Mouse (Mus musculus): ENCODE results near the gene Mmp25. TPM values are rescaled to one million over a fixed set of nuclear protein-coding genes. Genes with fewer than 3 reads are reported as not detected.

Mmp25 gene
- polyA plus RNA-seq, 2 experiments, result 0.76 to 1.0 TPM

DNA sequence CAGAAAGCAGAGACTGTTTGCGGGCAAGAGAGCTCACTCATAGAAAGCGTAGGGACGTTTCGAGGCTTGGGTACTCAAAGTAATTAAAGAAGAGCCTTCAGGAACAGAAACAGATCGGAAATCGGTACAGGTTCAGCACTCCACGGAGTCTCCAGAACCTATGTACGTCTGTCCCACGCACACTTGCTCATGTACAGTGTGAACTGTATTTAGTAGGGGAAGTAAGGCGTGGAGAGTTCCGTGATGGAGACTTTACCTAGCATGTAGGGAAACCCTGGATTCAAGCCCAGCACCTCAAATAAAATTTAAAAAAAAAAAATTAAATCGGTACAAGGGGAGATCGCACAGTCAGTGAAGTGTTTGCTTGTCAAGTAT, 52.2 kb downstream of the Mmp25 start:
- H3K9me3 ChIP-seq (ENCODE audit: control insufficient read depth, low read length), result no peaks in the 10 kb centered on the region
- no peaks in the 10 kb centered on the region for H3K27me3 ChIP-seq (ENCODE audit: control insufficient read depth, insufficient read depth, low read length)
- peak overlapping the region; percentile 43 for H3K4me3 ChIP-seq (replicated peaks; ENCODE audit: low read length)
- 11% methylated on average over 13 of the region's 13 CpGs for WGBS
- peak; percentile 60 for ATAC-seq (ENCODE audit: low FRiP score, low read depth)
- no peak for DNase-seq (ENCODE audit: low spot score)
- peak overlapping the region; percentile 70 for H3K4me2 ChIP-seq (replicated peaks; ENCODE audit: low read depth, low read length, severe bottlenecking)
- TF ChIP-seq POLR2A (IDR thresholded peaks at IDR 0.05; ENCODE audit: borderline replicate concordance, extremely low read depth, insufficient read depth, insufficient read length), result no peak
- peaks cover 5% of the 10 kb centered on the region; the same call in 1 of the 2 replicates for H3K4me1 ChIP-seq (ENCODE audit: control insufficient read depth, insufficient read depth, low read length)
- no peaks in the 10 kb centered on the region for H3K36me3 ChIP-seq (ENCODE audit: control insufficient read depth, insufficient read depth, low read length)
- peak overlapping the region; percentile 81 for H3K27ac ChIP-seq (replicated peaks; ENCODE audit: low read depth, low read length)
- H3K9ac ChIP-seq (ENCODE audit: low read depth, low read length, severe bottlenecking), result peak overlapping the region; percentile 61

DNA sequence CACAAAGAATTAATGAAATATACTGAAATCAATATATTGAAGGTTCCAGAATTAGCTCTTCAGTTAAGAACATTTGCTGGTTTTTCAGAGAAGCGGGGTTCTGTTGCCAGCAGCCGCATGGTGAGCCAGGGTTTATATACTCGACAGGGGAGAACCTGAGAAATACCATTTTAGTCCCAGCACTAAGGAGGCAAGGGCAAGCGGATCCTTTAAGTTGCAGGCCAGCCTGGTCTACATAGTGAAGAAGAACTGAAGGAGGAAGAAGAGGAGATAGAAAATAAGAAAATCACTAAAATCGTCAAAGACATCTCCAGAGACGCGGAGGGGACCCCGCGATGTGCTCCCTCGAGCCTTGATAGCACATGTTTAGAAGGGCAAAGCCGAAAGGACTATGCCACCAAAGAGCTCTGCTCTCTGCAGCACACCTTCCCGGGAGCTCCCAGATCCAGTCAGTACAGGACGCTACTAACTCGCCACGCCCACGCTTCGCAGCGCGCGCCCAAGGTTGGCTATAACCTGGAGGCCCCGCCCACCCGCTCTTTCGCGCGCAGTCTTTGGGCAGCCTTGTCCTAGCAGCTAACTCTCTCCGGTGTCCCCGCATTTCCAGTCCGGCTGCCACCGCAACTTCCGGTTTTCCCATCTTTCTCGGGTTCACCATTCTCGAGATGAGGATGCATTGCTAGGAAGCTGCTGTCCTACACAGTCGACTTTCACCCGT, 52.7 kb downstream of the Mmp25 start:
- peaks cover 5% of the 10 kb centered on the region; the same call in 1 of the 2 replicates for H3K4me1 ChIP-seq (ENCODE audit: control insufficient read depth, insufficient read depth, low read length)
- 7% methylated on average over 34 of the region's 34 CpGs for WGBS
- H3K9ac ChIP-seq (ENCODE audit: low read depth, low read length, severe bottlenecking), result peak overlapping the region; percentile 61
- H3K27me3 ChIP-seq (ENCODE audit: control insufficient read depth, insufficient read depth, low read length), result no peaks in the 10 kb centered on the region
- no peaks in the 10 kb centered on the region for H3K36me3 ChIP-seq (ENCODE audit: control insufficient read depth, insufficient read depth, low read length)
- TF ChIP-seq POLR2A (IDR thresholded peaks at IDR 0.05; ENCODE audit: borderline replicate concordance, extremely low read depth, insufficient read depth, insufficient read length), result peak; percentile 58; the same call in 1 of the 2 replicates
- H3K4me2 ChIP-seq (replicated peaks; ENCODE audit: low read depth, low read length, severe bottlenecking), result peak overlapping the region; percentile 70
- peak overlapping the region; percentile 81 for H3K27ac ChIP-seq (replicated peaks; ENCODE audit: low read depth, low read length)
- DNase-seq (ENCODE audit: low spot score), result peak; percentile 99
- peak; percentile 99 for ATAC-seq (ENCODE audit: low FRiP score, low read depth)
- H3K9me3 ChIP-seq (ENCODE audit: control insufficient read depth, low read length), result no peaks in the 10 kb centered on the region
- peak overlapping the region; percentile 43 for H3K4me3 ChIP-seq (replicated peaks; ENCODE audit: low read length)

DNA sequence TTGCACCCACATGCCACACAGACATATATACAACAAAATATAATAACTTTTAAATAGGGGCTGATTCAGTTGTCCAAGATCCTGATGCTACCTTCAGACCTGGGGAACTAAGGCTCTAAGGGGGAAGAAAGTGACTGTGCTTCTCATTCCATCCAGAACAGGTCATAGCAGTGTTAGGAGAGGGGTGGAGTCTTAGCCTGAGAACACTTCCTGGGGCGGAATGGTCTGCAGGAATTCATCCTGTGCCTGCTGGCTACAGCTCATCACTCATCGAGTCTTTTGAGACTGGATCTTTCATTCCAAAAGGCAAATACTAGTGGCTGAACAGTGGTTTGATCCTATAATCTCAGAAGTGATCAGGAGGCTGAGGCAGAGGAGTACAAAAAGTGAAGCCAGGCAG, 57.8 kb downstream of the Mmp25 start:
- DNase-seq (ENCODE audit: low spot score), result no peak
- WGBS, result 67% methylated on average over 2 of the region's 2 CpGs
- H3K4me3 ChIP-seq (replicated peaks; ENCODE audit: low read length), result no peak overlapping the region
- no peak for TF ChIP-seq POLR2A (IDR thresholded peaks at IDR 0.05; ENCODE audit: borderline replicate concordance, extremely low read depth, insufficient read depth, insufficient read length)
- H3K4me1 ChIP-seq (ENCODE audit: control insufficient read depth, insufficient read depth, low read length), result peaks cover 8% of the 10 kb centered on the region
- no peak for ATAC-seq (ENCODE audit: low FRiP score, low read depth)
- no peak overlapping the region for H3K9ac ChIP-seq (ENCODE audit: low read depth, low read length, severe bottlenecking)
- no peaks in the 10 kb centered on the region for H3K9me3 ChIP-seq (ENCODE audit: control insufficient read depth, low read length)
- peaks cover 10% of the 10 kb centered on the region for H3K36me3 ChIP-seq (ENCODE audit: control insufficient read depth, insufficient read depth, low read length)
- H3K4me2 ChIP-seq (replicated peaks; ENCODE audit: low read depth, low read length, severe bottlenecking), result no peak overlapping the region
- H3K27ac ChIP-seq (replicated peaks; ENCODE audit: low read depth, low read length), result no peak overlapping the region
- H3K27me3 ChIP-seq (ENCODE audit: control insufficient read depth, insufficient read depth, low read length), result no peaks in the 10 kb centered on the region

DNA sequence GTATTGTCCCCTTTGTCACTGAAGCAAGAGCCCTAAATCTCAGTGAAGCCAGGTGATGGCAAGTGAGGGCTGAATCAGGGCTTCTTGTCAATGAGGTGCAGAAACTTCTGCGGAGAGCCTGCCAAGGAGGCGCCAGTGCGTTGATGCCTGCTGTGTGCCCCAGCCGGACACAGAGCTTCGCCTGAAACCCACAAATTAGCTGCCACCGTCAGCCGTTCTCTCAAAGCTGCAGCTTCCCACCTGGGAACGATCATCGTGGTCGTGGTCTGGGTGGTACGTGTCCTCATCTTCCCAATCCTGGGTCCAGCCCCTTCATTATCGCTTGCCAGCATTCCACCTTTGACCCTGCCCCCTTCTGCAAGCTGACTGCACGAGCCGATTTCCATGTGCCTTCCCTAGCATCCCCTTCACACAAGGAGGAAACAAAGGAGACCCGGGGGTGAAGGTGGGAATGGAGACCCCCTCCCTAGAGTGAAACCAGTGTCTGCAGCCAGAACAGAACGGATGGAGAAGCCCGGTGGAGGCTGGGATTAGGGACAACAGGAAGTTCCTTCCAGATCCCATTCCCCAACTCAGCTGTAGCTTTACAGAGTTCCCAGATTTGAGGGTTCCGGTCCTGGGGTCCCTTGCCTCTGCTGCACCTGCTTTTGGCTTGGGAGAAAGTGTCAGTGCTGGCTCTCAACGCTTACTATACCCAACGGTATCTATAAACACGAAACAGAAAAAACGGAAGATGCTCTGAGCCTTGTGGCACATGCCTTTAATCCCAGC, 59.2 kb downstream of the Mmp25 start:
- Histone ChIP-seq H3K4me1 (ENCODE audit: control insufficient read depth, insufficient read depth, low read length) (peaks cover 8% of the 10 kb centered on the region), H3K9ac (ENCODE audit: low read depth, low read length, severe bottlenecking) (peak overlapping the region; percentile 73), H3K9me3 (ENCODE audit: control insufficient read depth, low read length) (no peaks in the 10 kb centered on the region), H3K4me2 (replicated peaks; ENCODE audit: low read depth, low read length, severe bottlenecking) (peak overlapping the region; percentile 86), H3K36me3 (ENCODE audit: control insufficient read depth, insufficient read depth, low read length) (peaks cover 17% of the 10 kb centered on the region), H3K27ac (replicated peaks; ENCODE audit: low read depth, low read length) (no peak overlapping the region), H3K27me3 (ENCODE audit: control insufficient read depth, insufficient read depth, low read length) (no peaks in the 10 kb centered on the region), H3K4me3 (replicated peaks; ENCODE audit: low read length) (peak overlapping the region; percentile 63)
- ATAC-seq (ENCODE audit: low FRiP score, low read depth), result peak; percentile 89
- peak; percentile 88 for DNase-seq (ENCODE audit: low spot score)
- peak; percentile 37; the same call in 1 of the 2 replicates for TF ChIP-seq POLR2A (IDR thresholded peaks at IDR 0.05; ENCODE audit: borderline replicate concordance, extremely low read depth, insufficient read depth, insufficient read length)
- under 1% methylated on average over 22 of the region's 22 CpGs for WGBS

DNA sequence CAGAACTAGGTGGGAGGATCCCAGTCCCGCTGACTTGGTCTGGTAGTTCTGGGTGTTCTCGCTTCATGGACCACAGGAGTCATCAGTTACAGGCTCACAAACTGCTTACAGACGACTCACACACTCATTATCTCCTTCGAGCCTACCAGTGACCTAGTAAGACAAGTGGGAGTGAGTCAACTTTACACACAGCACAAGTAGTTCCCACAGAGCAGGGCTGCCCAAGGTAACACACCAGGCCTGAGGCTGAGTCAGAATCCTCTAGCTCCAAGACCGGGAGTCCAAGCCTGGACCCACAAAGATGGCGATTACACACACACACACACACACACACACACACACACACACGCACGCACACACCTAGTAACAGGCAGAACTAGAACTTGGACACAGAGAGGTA, 60.3 kb downstream of the Mmp25 start:
- Histone ChIP-seq H3K27ac (replicated peaks; ENCODE audit: low read depth, low read length) (no peak overlapping the region), H3K9me3 (ENCODE audit: control insufficient read depth, low read length) (no peaks in the 10 kb centered on the region), H3K4me2 (replicated peaks; ENCODE audit: low read depth, low read length, severe bottlenecking) (peak overlapping the region; percentile 86), H3K27me3 (ENCODE audit: control insufficient read depth, insufficient read depth, low read length) (no peaks in the 10 kb centered on the region), H3K4me1 (ENCODE audit: control insufficient read depth, insufficient read depth, low read length) (peaks cover 8% of the 10 kb centered on the region), H3K9ac (ENCODE audit: low read depth, low read length, severe bottlenecking) (no peak overlapping the region), H3K36me3 (ENCODE audit: control insufficient read depth, insufficient read depth, low read length) (peaks cover 28% of the 10 kb centered on the region), H3K4me3 (replicated peaks; ENCODE audit: low read length) (0 out of 2 replicates have a peak overlapping the region, but pooled peaks have one; percentile 63)
- DNase-seq (ENCODE audit: low spot score), result no peak
- WGBS, result 91% methylated on average over 8 of the region's 8 CpGs
- TF ChIP-seq POLR2A (IDR thresholded peaks at IDR 0.05; ENCODE audit: borderline replicate concordance, extremely low read depth, insufficient read depth, insufficient read length), result no peak
- no peak for ATAC-seq (ENCODE audit: low FRiP score, low read depth)

Other genes starting within 250 kb of the Mmp25 start
- gene Vmn2r117, start 165.6 kb downstream of the Mmp25 start, polyA plus RNA-seq (2012; rRNA removed), result not detected in 2 replicates
- gene Vmn2r117, start 165.6 kb downstream of the Mmp25 start, polyA plus RNA-seq (2014; fragmentation: Nextera tagmentation; extraction: Ambion mirVana), result not detected in 2 replicates
- gene Zfp213, start 81.0 kb downstream of the Mmp25 start, polyA plus RNA-seq (2012; rRNA removed), result 16.3 and 21.1 TPM in 2 replicates
- gene Zfp213, start 81.0 kb downstream of the Mmp25 start, polyA plus RNA-seq (2014; fragmentation: Nextera tagmentation; extraction: Ambion mirVana), result 17.4 and 18.1 TPM in 2 replicates
- 27.6 and 33.8 TPM in 2 replicates for gene Zfp13, start 45.8 kb downstream of the Mmp25 start, polyA plus RNA-seq (2012; rRNA removed)
- gene Zfp13, start 45.8 kb downstream of the Mmp25 start, polyA plus RNA-seq (2014; fragmentation: Nextera tagmentation; extraction: Ambion mirVana), result 16.2 and 16.3 TPM in 2 replicates
- gene Zscan10, start 44.4 kb downstream of the Mmp25 start, polyA plus RNA-seq (2012; rRNA removed), result 0.63 and 1.00 TPM in 2 replicates
- gene Zscan10, start 44.4 kb downstream of the Mmp25 start, polyA plus RNA-seq (2014; fragmentation: Nextera tagmentation; extraction: Ambion mirVana), result 0.33 TPM in 1 of 2 replicates, not detected in the other
- gene Bicdl2, start 15.2 kb upstream of the Mmp25 start, polyA plus RNA-seq (2012; rRNA removed), result 1.6 and 2.8 TPM in 2 replicates
- gene Bicdl2, start 15.2 kb upstream of the Mmp25 start, polyA plus RNA-seq (2014; fragmentation: Nextera tagmentation; extraction: Ambion mirVana), result 5.1 and 5.8 TPM in 2 replicates
- gene Hcfc1r1, start 28.3 kb upstream of the Mmp25 start, polyA plus RNA-seq (2012; rRNA removed), result 63.4 and 73.3 TPM in 2 replicates
- gene Hcfc1r1, start 28.3 kb upstream of the Mmp25 start, polyA plus RNA-seq (2014; fragmentation: Nextera tagmentation; extraction: Ambion mirVana), result 85.3 and 85.4 TPM in 2 replicates
- gene Thoc6, start 28.6 kb upstream of the Mmp25 start, polyA plus RNA-seq (2012; rRNA removed), result 45.5 and 51.2 TPM in 2 replicates
- gene Thoc6, start 28.6 kb upstream of the Mmp25 start, polyA plus RNA-seq (2014; fragmentation: Nextera tagmentation; extraction: Ambion mirVana), result 41.8 and 44.2 TPM in 2 replicates
- gene Tnfrsf12a, start 32.2 kb upstream of the Mmp25 start, polyA plus RNA-seq (2012; rRNA removed), result 13.6 and 16.1 TPM in 2 replicates
- gene Tnfrsf12a, start 32.2 kb upstream of the Mmp25 start, polyA plus RNA-seq (2014; fragmentation: Nextera tagmentation; extraction: Ambion mirVana), result 20.3 and 24.0 TPM in 2 replicates
- 13.6 and 14.0 TPM in 2 replicates for gene Cldn6, start 34.0 kb upstream of the Mmp25 start, polyA plus RNA-seq (2012; rRNA removed)
- 11.3 and 14.7 TPM in 2 replicates for gene Cldn6, start 34.0 kb upstream of the Mmp25 start, polyA plus RNA-seq (2014; fragmentation: Nextera tagmentation; extraction: Ambion mirVana)
- 4.0 and 5.1 TPM in 2 replicates for gene Cldn9, start 38.7 kb upstream of the Mmp25 start, polyA plus RNA-seq (2012; rRNA removed)
- 5.9 and 9.6 TPM in 2 replicates for gene Cldn9, start 38.7 kb upstream of the Mmp25 start, polyA plus RNA-seq (2014; fragmentation: Nextera tagmentation; extraction: Ambion mirVana)
- 4.4 and 4.6 TPM in 2 replicates for gene 1520401A03Rik, start 77.5 kb upstream of the Mmp25 start, polyA plus RNA-seq (2012; rRNA removed)
- 1.6 and 2.1 TPM in 2 replicates for gene 1520401A03Rik, start 77.5 kb upstream of the Mmp25 start, polyA plus RNA-seq (2014; fragmentation: Nextera tagmentation; extraction: Ambion mirVana)
- gene Pkmyt1, start 81.1 kb upstream of the Mmp25 start, polyA plus RNA-seq (2012; rRNA removed), result 81.7 and 105 TPM in 2 replicates
- gene Pkmyt1, start 81.1 kb upstream of the Mmp25 start, polyA plus RNA-seq (2014; fragmentation: Nextera tagmentation; extraction: Ambion mirVana), result 46.4 and 47.5 TPM in 2 replicates
- 9.7 and 13.4 TPM in 2 replicates for gene Paqr4, start 95.6 kb upstream of the Mmp25 start, polyA plus RNA-seq (2012; rRNA removed)
- gene Paqr4, start 95.6 kb upstream of the Mmp25 start, polyA plus RNA-seq (2014; fragmentation: Nextera tagmentation; extraction: Ambion mirVana), result 15.7 and 17.3 TPM in 2 replicates
- gene Kremen2, start 100.6 kb upstream of the Mmp25 start, polyA plus RNA-seq (2012; rRNA removed), result 40.1 and 50.6 TPM in 2 replicates
- 42.4 and 42.6 TPM in 2 replicates for gene Kremen2, start 100.6 kb upstream of the Mmp25 start, polyA plus RNA-seq (2014; fragmentation: Nextera tagmentation; extraction: Ambion mirVana)
- gene Flywch1, start 126.3 kb upstream of the Mmp25 start, polyA plus RNA-seq (2012; rRNA removed), result 47.1 and 58.5 TPM in 2 replicates
- 66.2 and 74.8 TPM in 2 replicates for gene Flywch1, start 126.3 kb upstream of the Mmp25 start, polyA plus RNA-seq (2014; fragmentation: Nextera tagmentation; extraction: Ambion mirVana)
- gene Flywch2, start 140.8 kb upstream of the Mmp25 start, polyA plus RNA-seq (2012; rRNA removed), result 46.3 and 50.8 TPM in 2 replicates
- gene Flywch2, start 140.8 kb upstream of the Mmp25 start, polyA plus RNA-seq (2014; fragmentation: Nextera tagmentation; extraction: Ambion mirVana), result 41.2 and 47.5 TPM in 2 replicates
- gene Srrm2, start 145.3 kb upstream of the Mmp25 start, polyA plus RNA-seq (2012; rRNA removed), result 654 and 850 TPM in 2 replicates
- gene Srrm2, start 145.3 kb upstream of the Mmp25 start, polyA plus RNA-seq (2014; fragmentation: Nextera tagmentation; extraction: Ambion mirVana), result 406 and 466 TPM in 2 replicates
- 739 and 935 TPM in 2 replicates for gene Elob, start 183.9 kb upstream of the Mmp25 start, polyA plus RNA-seq (2012; rRNA removed)
- gene Elob, start 183.9 kb upstream of the Mmp25 start, polyA plus RNA-seq (2014; fragmentation: Nextera tagmentation; extraction: Ambion mirVana), result 1,204 and 1,221 TPM in 2 replicates
- 0.12 and 0.14 TPM in 2 replicates for gene Prss33, start 190.8 kb upstream of the Mmp25 start, polyA plus RNA-seq (2012; rRNA removed)
- not detected in 2 replicates for gene Prss33, start 190.8 kb upstream of the Mmp25 start, polyA plus RNA-seq (2014; fragmentation: Nextera tagmentation; extraction: Ambion mirVana)
- gene Prss32, start 198.6 kb upstream of the Mmp25 start, polyA plus RNA-seq (2012; rRNA removed), result 0.06 TPM in 1 of 2 replicates, not detected in the other
- gene Prss32, start 198.6 kb upstream of the Mmp25 start, polyA plus RNA-seq (2014; fragmentation: Nextera tagmentation; extraction: Ambion mirVana), result not detected in 2 replicates
- 1.6 and 2.1 TPM in 2 replicates for gene Prss41, start 198.9 kb upstream of the Mmp25 start, polyA plus RNA-seq (2012; rRNA removed)
- 0.28 and 0.78 TPM in 2 replicates for gene Prss41, start 198.9 kb upstream of the Mmp25 start, polyA plus RNA-seq (2014; fragmentation: Nextera tagmentation; extraction: Ambion mirVana)
- not detected in 2 replicates for gene Prss21, start 222.8 kb upstream of the Mmp25 start, polyA plus RNA-seq (2012; rRNA removed)
- not detected in 2 replicates for gene Prss21, start 222.8 kb upstream of the Mmp25 start, polyA plus RNA-seq (2014; fragmentation: Nextera tagmentation; extraction: Ambion mirVana)
- gene Dcpp1, start 235.6 kb upstream of the Mmp25 start, polyA plus RNA-seq (2012; rRNA removed), result not detected in 2 replicates
- not detected in 2 replicates for gene Dcpp1, start 235.6 kb upstream of the Mmp25 start, polyA plus RNA-seq (2014; fragmentation: Nextera tagmentation; extraction: Ambion mirVana)
- gene Dcpp2, start 235.6 kb upstream of the Mmp25 start, polyA plus RNA-seq (2012; rRNA removed), result not detected in 2 replicates
- gene Dcpp2, start 235.6 kb upstream of the Mmp25 start, polyA plus RNA-seq (2014; fragmentation: Nextera tagmentation; extraction: Ambion mirVana), result not detected in 2 replicates